Mouse (Mus musculus) adrenal gland, postnatal 14 days (tissue): Measurements from ENCODE around the gene Hint3. TPM values are rescaled to one million over a fixed set of nuclear protein-coding genes. Genes with fewer than 3 reads are reported as not detected.

Source experiments
- DNase-seq: peaks from one replicate; pipeline ENCODE4 v3.0.0; 2021; ENCODE audit warnings: mixed read lengths
- total RNA-seq: library from RNA; stranded (reverse); gene quantifications from 2 replicates; pipeline ENCODE4 v1.2.3, GENCODE M21; 2021

Gene Hint3
- total RNA-seq, 1 experiment from 2014 or later: 47.1 TPM

GRCm38 (mm10) chr10:30600094-30600534, 29.3 kb downstream of the Hint3 start:
- DNase-seq: no peak

GRCm38 (mm10) chr10:30587037-30587436, 42.4 kb downstream of the Hint3 start:
- DNase-seq: no peak

GRCm38 (mm10) chr10:30585691-30586090, 43.7 kb downstream of the Hint3 start:
- DNase-seq: no peak

DNA sequence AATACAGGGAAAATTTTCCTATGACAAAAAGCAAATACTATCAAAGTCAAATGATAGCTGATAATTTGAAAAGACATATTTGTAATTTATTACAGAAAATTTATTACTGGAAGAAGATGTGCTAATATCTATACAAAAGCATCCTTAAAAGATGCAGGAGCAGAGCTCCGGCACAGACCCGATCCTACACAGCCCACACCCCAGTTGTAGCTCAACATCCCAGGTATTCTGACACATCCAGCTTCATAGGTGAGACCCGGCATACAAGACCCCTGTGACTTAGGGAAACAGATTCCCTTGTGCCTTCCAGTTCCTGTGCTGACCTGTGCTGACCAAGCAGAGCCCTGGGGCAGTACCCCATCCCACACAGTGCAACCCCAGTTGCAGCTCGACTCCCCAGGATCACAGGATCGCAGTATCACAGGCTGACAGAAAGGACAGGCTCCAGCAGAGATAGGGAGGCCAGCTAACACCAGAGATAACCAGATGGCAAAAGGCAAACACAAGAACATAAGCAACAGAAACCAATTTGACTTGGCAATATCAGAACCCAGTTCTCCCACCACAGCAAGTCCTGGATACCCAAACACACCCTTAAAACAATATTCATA, 51.7 kb downstream of the Hint3 start:
- DNase-seq: no peak

DNA sequence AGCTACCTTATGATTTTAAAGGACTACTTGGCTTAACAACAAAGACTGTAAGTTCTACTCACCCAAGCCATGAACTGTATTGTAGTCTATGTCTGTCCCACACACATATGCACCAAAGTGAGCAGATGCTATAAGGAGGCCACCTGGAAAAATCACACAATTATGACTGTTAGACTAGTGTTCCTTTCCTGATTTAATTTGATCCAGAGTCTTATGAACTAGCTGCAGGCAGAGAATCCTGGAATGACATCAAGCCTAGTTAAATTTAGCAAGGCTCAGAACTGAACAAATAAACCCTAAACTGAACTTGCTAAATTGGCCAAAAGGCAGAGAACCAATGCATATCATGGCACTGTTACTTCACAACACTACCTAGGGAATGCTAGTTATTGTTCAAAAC, 63.1 kb downstream of the Hint3 start:
- DNase-seq: no peak

DNA sequence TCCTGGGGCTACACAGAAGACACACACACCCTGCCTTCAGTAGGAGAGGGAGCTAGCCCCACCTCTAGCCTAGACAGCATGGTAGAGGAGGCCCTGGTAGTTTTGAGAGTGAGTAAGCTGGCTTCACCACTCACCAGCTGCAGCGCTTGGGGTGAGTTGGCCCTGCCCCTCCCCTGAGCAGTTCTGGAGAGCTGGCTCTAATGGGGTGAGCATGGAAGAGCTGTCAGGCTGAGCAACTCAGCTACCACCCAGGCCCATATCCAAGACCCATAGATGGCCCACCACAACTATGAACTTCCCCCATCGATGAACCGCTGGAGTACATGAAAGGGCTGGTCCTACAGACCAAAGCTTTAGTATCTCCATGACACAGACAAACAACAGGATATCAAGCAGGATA, 64.8 kb downstream of the Hint3 start:
- no peak for DNase-seq

Other genes with a start within 250 kb of the Hint3 start
- 10.3 and 10.8 TPM in 2 replicates for gene Trmt11, start 28.9 kb downstream of the Hint3 start, total RNA-seq
- 35.2 and 38.4 TPM in 2 replicates for gene Ncoa7, start 173.7 kb upstream of the Hint3 start, total RNA-seq
- 1.7 and 3.0 TPM in 2 replicates for gene Hey2, start 213.2 kb upstream of the Hint3 start, total RNA-seq